8 mouse cellular contexts compared by ENCODE assay signal in genomic region chr7:132931560-132932351, GRCm38 (mm10). TPM values are rescaled to one million over a fixed set of nuclear protein-coding genes. Genes with fewer than 3 reads are reported as not detected.
DNase-seq lines count a peak whose midpoint lies in the region; ATAC-seq and TF ChIP-seq lines count a peak whose summit lies in the region.

No protein-coding gene starts in this region.

- no peaks in the 10 kb centered on the region for H3K36me3 ChIP-seq in embryonic facial prominence, embryonic 15.5 days
- H3K36me3 ChIP-seq in kidney, adult 2 months (ENCODE audit: control insufficient read depth, insufficient read depth, low read length) = no peaks in the 10 kb centered on the region
- no peaks in the 10 kb centered on the region for H3K36me3 ChIP-seq in liver, embryonic 14.5 days (replicated peaks; ENCODE audit: control insufficient read depth, insufficient read depth, low read depth)
- H3K36me3 ChIP-seq in stomach, embryonic 14.5 days (ENCODE audit: control insufficient read depth, insufficient read depth, low read length) = no peaks in the 10 kb centered on the region

- peak overlapping the region; percentile 96 for H3K9ac ChIP-seq in embryonic facial prominence, embryonic 15.5 days
- peak overlapping the region; percentile 88 for H3K9ac ChIP-seq in liver, embryonic 14.5 days (replicated peaks)
- H3K9ac ChIP-seq in stomach, embryonic 14.5 days (replicated peaks; ENCODE audit: low read depth, low read length) = peak overlapping the region; percentile 95

- no peak for TF ChIP-seq EP300 in liver, embryonic 14.5 days (IDR thresholded peaks at IDR 0.05; ENCODE audit: low read depth)

- no peak for TF ChIP-seq CTCF in kidney, adult 2 months (conservative IDR thresholded peaks at IDR 0.05; ENCODE audit: insufficient read depth, insufficient read length, low read depth, low read length)
- no peak for TF ChIP-seq CTCF in liver, embryonic 14.5 days (IDR thresholded peaks at IDR 0.05; ENCODE audit: low read depth)

- H3K27me3 ChIP-seq in embryonic facial prominence, embryonic 15.5 days = no peaks in the 10 kb centered on the region
- no peaks in the 10 kb centered on the region for H3K27me3 ChIP-seq in kidney, adult 2 months (replicated peaks; ENCODE audit: control insufficient read depth, insufficient read depth, low read length)
- no peaks in the 10 kb centered on the region for H3K27me3 ChIP-seq in liver, embryonic 14.5 days (ENCODE audit: control insufficient read depth, insufficient read depth, low read length)
- no peaks in the 10 kb centered on the region for H3K27me3 ChIP-seq in stomach, embryonic 14.5 days (ENCODE audit: control insufficient read depth, insufficient read depth, low read length)

- no peaks in the 10 kb centered on the region for H3K9me3 ChIP-seq in embryonic facial prominence, embryonic 15.5 days (replicated peaks)
- no peaks in the 10 kb centered on the region for H3K9me3 ChIP-seq in liver, embryonic 14.5 days (ENCODE audit: control insufficient read depth, low read length)
- no peaks in the 10 kb centered on the region for H3K9me3 ChIP-seq in stomach, embryonic 14.5 days (ENCODE audit: control insufficient read depth, low read depth, low read length)

- under 1% methylated on average over 54 of the region's 55 CpGs for WGBS in embryonic facial prominence, embryonic 15.5 days
- WGBS in kidney, adult 2 months = under 1% methylated on average over 55 of the region's 55 CpGs
- under 1% methylated on average over 54 of the region's 55 CpGs for WGBS in liver, embryonic 14.5 days (ENCODE audit: insufficient replicate concordance)
- under 1% methylated on average over 55 of the region's 55 CpGs for WGBS in stomach, embryonic 14.5 days

- ATAC-seq in embryonic facial prominence, embryonic 15.5 days (ENCODE audit: insufficient number of reproducible peaks, low FRiP score, low TSS enrichment, low read depth) = no peak; the same call in 1 of the 2 replicates
- peak; percentile 16 for ATAC-seq in liver, embryonic 14.5 days (ENCODE audit: insufficient read depth)
- no peak; the same call in 1 of the 2 replicates for ATAC-seq in stomach, embryonic 14.5 days (ENCODE audit: insufficient number of reproducible peaks, insufficient read depth, low FRiP score, low read depth)

- peak overlapping the region; percentile 59 for H3K4me2 ChIP-seq in embryonic facial prominence, embryonic 15.5 days (replicated peaks)
- peak overlapping the region; percentile 75 for H3K4me2 ChIP-seq in liver, embryonic 14.5 days (ENCODE audit: low read depth)
- H3K4me2 ChIP-seq in stomach, embryonic 14.5 days (replicated peaks; ENCODE audit: low read depth, low read length) = peak overlapping the region; percentile 63

- H3K4me3 ChIP-seq in embryonic facial prominence, embryonic 15.5 days (replicated peaks) = peak overlapping the region; percentile 92
- peak overlapping the region; percentile 66 for H3K4me3 ChIP-seq in kidney, adult 2 months (ENCODE audit: insufficient read depth, low read depth, low read length)
- peak overlapping the region; percentile 81 to 92 for H3K4me3 ChIP-seq in liver, embryonic 14.5 days (ENCODE audit: insufficient read depth in 1 of 2, low read depth in 2 of 2, low read length in 2 of 2)
- H3K4me3 ChIP-seq in stomach, embryonic 14.5 days (ENCODE audit: low read depth, low read length) = peak overlapping the region; percentile 87

- TF ChIP-seq POLR2A in kidney, adult 2 months (IDR thresholded peaks at IDR 0.05; ENCODE audit: low read depth, low read length) = no peak

- peak overlapping the region; percentile 97 for H3K27ac ChIP-seq in embryonic facial prominence, embryonic 15.5 days (replicated peaks)
- H3K27ac ChIP-seq in kidney, adult 2 months (ENCODE audit: insufficient read depth, low read depth, low read length) = peak overlapping the region; percentile 65
- peak overlapping the region; percentile 86 for H3K27ac ChIP-seq in liver, embryonic 14.5 days
- H3K27ac ChIP-seq in stomach, embryonic 14.5 days (ENCODE audit: low read length) = peak overlapping the region; percentile 97

- peak; percentile 55 to 65 for DNase-seq in B cell, adult 2 months
- peak; percentile 70 for DNase-seq in adrenal gland, postnatal 10 days
- DNase-seq in heart, adult 8-10 months (ENCODE audit: low spot score) = peak; percentile 55
- DNase-seq in kidney, adult 2 months = peak; percentile 57
- DNase-seq in liver, embryonic 14.5 days (ENCODE audit: low read depth in 3 of 3, low spot score in 3 of 3) = peak; percentile 33 to 55 (median 40)
- DNase-seq in naive thymus-derived CD4-positive, alpha-beta T cell, adult 2 months (ENCODE audit: low read depth) = peak; percentile 68

- H3K4me1 ChIP-seq in embryonic facial prominence, embryonic 15.5 days = peaks cover 13% of the 10 kb centered on the region
- peaks cover 6% of the 10 kb centered on the region; the same call in 1 of the 2 replicates for H3K4me1 ChIP-seq in kidney, adult 2 months (ENCODE audit: control insufficient read depth, insufficient read depth, low read length)
- H3K4me1 ChIP-seq in liver, embryonic 14.5 days (replicated peaks; ENCODE audit: control insufficient read depth in 2 of 2, insufficient read depth in 2 of 2, low read length in 1 of 2) = peaks cover 3 to 9% of the 10 kb centered on the region in 2 experiments
- H3K4me1 ChIP-seq in stomach, embryonic 14.5 days (ENCODE audit: control insufficient read depth, insufficient read depth, low read length) = peaks cover 5% of the 10 kb centered on the region; the same call in 1 of the 2 replicates

RNA-seq across cellular contexts. Expression of gene Zranb1, which starts 0.8 kb away (rescaled TPM):
- total RNA-seq in adrenal gland, postnatal 10 days (2021) = 10 to 100 TPM; 33.7 to 37.9 TPM
- 17.1 and 17.6 TPM in 2 replicates for polyA plus RNA-seq in embryonic facial prominence, embryonic 15.5 days (2015; fragmentation: Nextera tagmentation; extraction: Ambion mirVana)
- 10 to 100 TPM; 34.2 to 39.8 (median 37.6) TPM for total RNA-seq in heart, adult 8-10 months (2022)
- polyA plus RNA-seq in kidney, adult 2 months (2012; rRNA removed) = 6.8 and 8.2 TPM in 2 replicates
- 3.8 and 6.0 TPM in 2 replicates for polyA plus RNA-seq in liver, embryonic 14.5 days (2012; rRNA removed)
- polyA plus RNA-seq in liver, embryonic 14.5 days (2014; fragmentation: Nextera tagmentation; extraction: Ambion mirVana) = 7.5 and 7.6 TPM in 2 replicates
- polyA plus RNA-seq in stomach, embryonic 14.5 days (2014; fragmentation: Nextera tagmentation; extraction: Ambion mirVana) = 17.3 and 18.7 TPM in 2 replicates
